Mouse (Mus musculus): Measurements from ENCODE around the gene Tbc1d4. TPM values are rescaled to one million over a fixed set of nuclear protein-coding genes. Genes with fewer than 3 reads are reported as not detected.

Gene Tbc1d4
- polyA plus RNA-seq, 1 experiment from 2014 or later, result 8.7 TPM

- H3K4me1 ChIP-seq (ENCODE audit: control insufficient read depth, insufficient read depth, low read length), result peaks cover 3% of the 10 kb centered on the region; the same call in 1 of the 2 replicates
- no peak overlapping the region for H3K9ac ChIP-seq (ENCODE audit: low read length)
- H3K27ac ChIP-seq (ENCODE audit: low read length), result no peak overlapping the region
- no peaks in the 10 kb centered on the region for H3K9me3 ChIP-seq (replicated peaks; ENCODE audit: control insufficient read depth, low read length)
- H3K4me2 ChIP-seq (ENCODE audit: low read depth, low read length), result no peak overlapping the region
- 59% methylated on average over 5 of the region's 5 CpGs for WGBS
- no peak overlapping the region for H3K4me3 ChIP-seq (replicated peaks; ENCODE audit: low read length)
- no peak for ATAC-seq (ENCODE audit: insufficient read depth, low FRiP score)
- no peaks in the 10 kb centered on the region for H3K36me3 ChIP-seq (ENCODE audit: control insufficient read depth, insufficient read depth, low read length)
- no peaks in the 10 kb centered on the region for H3K27me3 ChIP-seq (ENCODE audit: control insufficient read depth, insufficient read depth, low read length)
Measured at GRCm38 (mm10) chr14:101514557-101514971, 94.4 kb downstream of the Tbc1d4 start.

DNA sequence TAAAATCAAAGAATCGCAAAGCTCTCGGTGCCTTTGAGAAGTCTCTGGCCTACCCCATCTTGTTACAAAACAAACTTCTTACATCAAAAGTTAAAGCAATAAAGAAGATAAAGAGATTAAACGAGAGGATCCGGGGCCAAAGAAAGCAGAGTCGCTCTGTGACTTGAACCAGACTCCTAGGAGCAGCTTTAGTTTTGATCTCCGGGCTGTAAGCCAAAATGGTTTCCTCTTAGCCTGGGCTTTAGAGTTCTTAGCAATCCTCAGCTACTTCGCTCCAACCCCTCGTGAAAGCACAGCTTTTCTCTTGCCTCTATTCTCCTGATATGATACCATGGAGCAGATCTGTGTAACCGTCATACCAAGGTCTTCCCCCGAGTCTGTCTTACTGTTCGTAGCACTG lies 95.8 kb downstream of the Tbc1d4 start:
- WGBS, result 68% methylated on average over 11 of the region's 11 CpGs
- peaks cover 3% of the 10 kb centered on the region; the same call in 1 of the 2 replicates for H3K4me1 ChIP-seq (ENCODE audit: control insufficient read depth, insufficient read depth, low read length)
- no peak overlapping the region for H3K27ac ChIP-seq (ENCODE audit: low read length)
- no peaks in the 10 kb centered on the region for H3K9me3 ChIP-seq (replicated peaks; ENCODE audit: control insufficient read depth, low read length)
- H3K9ac ChIP-seq (ENCODE audit: low read length), result no peak overlapping the region
- no peak overlapping the region for H3K4me2 ChIP-seq (ENCODE audit: low read depth, low read length)
- no peak overlapping the region for H3K4me3 ChIP-seq (replicated peaks; ENCODE audit: low read length)
- ATAC-seq (ENCODE audit: insufficient read depth, low FRiP score), result no peak
- no peaks in the 10 kb centered on the region for H3K36me3 ChIP-seq (ENCODE audit: control insufficient read depth, insufficient read depth, low read length)
- H3K27me3 ChIP-seq (ENCODE audit: control insufficient read depth, insufficient read depth, low read length), result no peaks in the 10 kb centered on the region

DNA sequence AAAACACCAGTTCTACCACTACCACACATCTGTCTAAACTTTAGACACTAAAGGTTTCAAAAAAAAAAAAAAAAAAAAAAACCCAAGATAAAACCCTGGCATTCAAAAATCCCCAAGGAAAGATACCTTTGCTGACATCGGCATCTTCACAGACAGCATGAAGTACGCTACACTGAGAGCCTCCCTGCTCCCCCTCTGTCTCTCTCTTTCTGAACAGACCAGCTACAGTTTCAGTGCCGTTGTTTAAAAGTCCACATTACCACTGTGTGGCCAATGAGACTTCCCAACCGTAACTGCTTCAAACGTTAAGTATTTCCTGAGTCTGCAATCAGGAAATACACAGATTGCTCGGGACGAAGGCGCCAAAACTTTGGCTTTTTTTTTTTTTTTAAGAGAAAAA lies 97.6 kb downstream of the Tbc1d4 start:
- H3K27ac ChIP-seq (ENCODE audit: low read length), result no peak overlapping the region
- H3K36me3 ChIP-seq (ENCODE audit: control insufficient read depth, insufficient read depth, low read length), result no peaks in the 10 kb centered on the region
- H3K9ac ChIP-seq (ENCODE audit: low read length), result no peak overlapping the region
- H3K27me3 ChIP-seq (ENCODE audit: control insufficient read depth, insufficient read depth, low read length), result no peaks in the 10 kb centered on the region
- ATAC-seq (ENCODE audit: insufficient read depth, low FRiP score), result no peak
- no peak overlapping the region for H3K4me2 ChIP-seq (ENCODE audit: low read depth, low read length)
- no peak overlapping the region for H3K4me3 ChIP-seq (replicated peaks; ENCODE audit: low read length)
- H3K4me1 ChIP-seq (ENCODE audit: control insufficient read depth, insufficient read depth, low read length), result peaks cover 3% of the 10 kb centered on the region; the same call in 1 of the 2 replicates
- no peaks in the 10 kb centered on the region for H3K9me3 ChIP-seq (replicated peaks; ENCODE audit: control insufficient read depth, low read length)
- 64% methylated on average over 8 of the region's 8 CpGs for WGBS

DNA sequence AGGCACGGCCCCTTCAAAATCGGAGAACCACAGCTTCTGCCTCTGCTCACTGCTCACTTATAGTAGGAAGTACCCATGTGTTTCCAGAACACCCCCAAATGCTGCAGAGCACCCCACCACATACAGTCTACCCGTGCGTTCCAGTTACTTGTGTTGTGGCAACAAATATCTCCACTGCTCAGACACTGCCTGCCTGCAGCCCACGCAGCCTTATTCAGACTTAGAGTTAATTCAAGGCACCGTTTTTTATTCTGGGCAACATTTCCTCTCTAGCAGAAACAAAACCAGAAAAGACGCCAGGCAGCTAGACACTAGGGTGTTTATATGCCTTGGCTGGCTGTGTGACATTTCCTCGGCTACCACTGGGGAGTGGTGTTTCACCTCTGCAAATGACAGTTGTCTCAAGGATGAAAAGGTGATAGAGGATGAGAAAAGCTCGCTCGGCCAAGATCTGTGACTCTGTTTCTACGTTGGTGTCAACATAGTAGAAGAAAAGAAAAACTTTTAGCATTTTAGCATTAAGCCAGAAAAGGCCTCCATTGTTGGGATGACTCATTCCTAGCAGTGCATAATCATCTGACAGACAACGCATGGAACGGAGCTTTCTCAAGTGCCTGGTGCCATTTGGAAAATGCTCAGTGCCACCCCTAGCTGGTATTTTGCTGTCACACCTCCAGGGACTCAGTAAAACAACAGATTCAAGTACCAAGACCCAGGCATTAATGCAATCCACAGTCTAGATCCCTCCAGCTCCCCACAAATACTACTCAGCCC lies 98.3 kb downstream of the Tbc1d4 start:
- no peak overlapping the region for H3K27ac ChIP-seq (ENCODE audit: low read length)
- no peaks in the 10 kb centered on the region for H3K36me3 ChIP-seq (ENCODE audit: control insufficient read depth, insufficient read depth, low read length)
- H3K4me3 ChIP-seq (replicated peaks; ENCODE audit: low read length), result no peak overlapping the region
- no peak for ATAC-seq (ENCODE audit: insufficient read depth, low FRiP score)
- no peaks in the 10 kb centered on the region for H3K9me3 ChIP-seq (replicated peaks; ENCODE audit: control insufficient read depth, low read length)
- 70% methylated on average over 13 of the region's 13 CpGs for WGBS
- no peak overlapping the region for H3K9ac ChIP-seq (ENCODE audit: low read length)
- no peak overlapping the region for H3K4me2 ChIP-seq (ENCODE audit: low read depth, low read length)
- H3K27me3 ChIP-seq (ENCODE audit: control insufficient read depth, insufficient read depth, low read length), result no peaks in the 10 kb centered on the region
- peaks cover 3% of the 10 kb centered on the region; the same call in 1 of the 2 replicates for H3K4me1 ChIP-seq (ENCODE audit: control insufficient read depth, insufficient read depth, low read length)

DNA sequence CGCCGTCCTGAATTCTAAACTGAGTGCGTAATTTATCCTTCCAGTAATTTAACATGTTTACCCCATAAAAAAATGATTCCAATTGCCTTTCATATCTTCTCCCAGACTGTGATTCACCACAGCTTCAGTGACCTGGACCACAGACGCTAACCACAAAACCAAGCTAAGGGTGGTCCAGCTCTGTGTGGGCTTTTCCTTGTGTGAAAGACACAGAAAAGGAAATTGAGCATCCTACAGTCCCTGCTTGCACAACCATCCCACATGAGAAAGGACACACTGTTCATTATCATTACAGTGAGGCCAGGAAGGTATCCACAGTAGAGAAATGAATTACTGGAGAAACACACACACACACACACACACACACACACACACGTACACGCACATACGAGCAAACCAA lies 99.2 kb downstream of the Tbc1d4 start:
- no peak overlapping the region for H3K4me3 ChIP-seq (replicated peaks; ENCODE audit: low read length)
- no peaks in the 10 kb centered on the region for H3K9me3 ChIP-seq (replicated peaks; ENCODE audit: control insufficient read depth, low read length)
- WGBS, result 71% methylated on average over 7 of the region's 7 CpGs
- ATAC-seq (ENCODE audit: insufficient read depth, low FRiP score), result 0 out of 2 replicates have a peak, but pooled peaks have one; percentile 10
- peaks cover 3% of the 10 kb centered on the region; the same call in 1 of the 2 replicates for H3K4me1 ChIP-seq (ENCODE audit: control insufficient read depth, insufficient read depth, low read length)
- H3K27ac ChIP-seq (ENCODE audit: low read length), result 0 out of 2 replicates have a peak overlapping the region, but pooled peaks have one; percentile 11
- no peaks in the 10 kb centered on the region for H3K36me3 ChIP-seq (ENCODE audit: control insufficient read depth, insufficient read depth, low read length)
- no peak overlapping the region for H3K9ac ChIP-seq (ENCODE audit: low read length)
- no peaks in the 10 kb centered on the region for H3K27me3 ChIP-seq (ENCODE audit: control insufficient read depth, insufficient read depth, low read length)
- no peak overlapping the region for H3K4me2 ChIP-seq (ENCODE audit: low read depth, low read length)

- H3K27ac ChIP-seq (ENCODE audit: low read length), result no peak overlapping the region
- H3K9me3 ChIP-seq (replicated peaks; ENCODE audit: control insufficient read depth, low read length), result no peaks in the 10 kb centered on the region
- peaks cover 3% of the 10 kb centered on the region; the same call in 1 of the 2 replicates for H3K4me1 ChIP-seq (ENCODE audit: control insufficient read depth, insufficient read depth, low read length)
- no peak overlapping the region for H3K9ac ChIP-seq (ENCODE audit: low read length)
- H3K4me2 ChIP-seq (ENCODE audit: low read depth, low read length), result no peak overlapping the region
- H3K27me3 ChIP-seq (ENCODE audit: control insufficient read depth, insufficient read depth, low read length), result no peaks in the 10 kb centered on the region
- WGBS, result 73% methylated on average over 7 of the region's 7 CpGs
- no peak for ATAC-seq (ENCODE audit: insufficient read depth, low FRiP score)
- H3K36me3 ChIP-seq (ENCODE audit: control insufficient read depth, insufficient read depth, low read length), result no peaks in the 10 kb centered on the region
- H3K4me3 ChIP-seq (replicated peaks; ENCODE audit: low read length), result no peak overlapping the region
Measured at GRCm38 (mm10) chr14:101507956-101508355, 101.0 kb downstream of the Tbc1d4 start.

- H3K4me3 ChIP-seq (replicated peaks; ENCODE audit: low read length), result no peak overlapping the region
- H3K4me2 ChIP-seq (ENCODE audit: low read depth, low read length), result no peak overlapping the region
- H3K27me3 ChIP-seq (ENCODE audit: control insufficient read depth, insufficient read depth, low read length), result no peaks in the 10 kb centered on the region
- H3K27ac ChIP-seq (ENCODE audit: low read length), result no peak overlapping the region
- no peak overlapping the region for H3K9ac ChIP-seq (ENCODE audit: low read length)
- peaks cover 3% of the 10 kb centered on the region; the same call in 1 of the 2 replicates for H3K4me1 ChIP-seq (ENCODE audit: control insufficient read depth, insufficient read depth, low read length)
- H3K9me3 ChIP-seq (replicated peaks; ENCODE audit: control insufficient read depth, low read length), result no peaks in the 10 kb centered on the region
- 84% methylated on average over 17 of the region's 17 CpGs for WGBS
- H3K36me3 ChIP-seq (ENCODE audit: control insufficient read depth, insufficient read depth, low read length), result no peaks in the 10 kb centered on the region
- ATAC-seq (ENCODE audit: insufficient read depth, low FRiP score), result no peak
Measured at GRCm38 (mm10) chr14:101507146-101507545, 101.8 kb downstream of the Tbc1d4 start.

GRCm38 (mm10) chr14:101505805-101506204 lies 103.2 kb downstream of the Tbc1d4 start:
- no peak overlapping the region for H3K9ac ChIP-seq (ENCODE audit: low read length)
- H3K9me3 ChIP-seq (replicated peaks; ENCODE audit: control insufficient read depth, low read length), result no peaks in the 10 kb centered on the region
- no peaks in the 10 kb centered on the region for H3K36me3 ChIP-seq (ENCODE audit: control insufficient read depth, insufficient read depth, low read length)
- no peak overlapping the region for H3K4me2 ChIP-seq (ENCODE audit: low read depth, low read length)
- no peak overlapping the region for H3K27ac ChIP-seq (ENCODE audit: low read length)
- H3K4me3 ChIP-seq (replicated peaks; ENCODE audit: low read length), result no peak overlapping the region
- no peak for ATAC-seq (ENCODE audit: insufficient read depth, low FRiP score)
- 0 out of 2 replicates have a peak, but pooled peaks cover under 1% of the 10 kb centered on the region for H3K4me1 ChIP-seq (ENCODE audit: control insufficient read depth, insufficient read depth, low read length)
- H3K27me3 ChIP-seq (ENCODE audit: control insufficient read depth, insufficient read depth, low read length), result no peaks in the 10 kb centered on the region

GRCm38 (mm10) chr14:101504473-101505200 lies 104.4 kb downstream of the Tbc1d4 start:
- Histone ChIP-seq H3K4me1 (ENCODE audit: control insufficient read depth, insufficient read depth, low read length) (no peaks in the 10 kb centered on the region), H3K36me3 (ENCODE audit: control insufficient read depth, insufficient read depth, low read length) (no peaks in the 10 kb centered on the region), H3K27me3 (ENCODE audit: control insufficient read depth, insufficient read depth, low read length) (no peaks in the 10 kb centered on the region), H3K4me3 (replicated peaks; ENCODE audit: low read length) (no peak overlapping the region), H3K4me2 (ENCODE audit: low read depth, low read length) (no peak overlapping the region), H3K27ac (ENCODE audit: low read length) (no peak overlapping the region), H3K9me3 (replicated peaks; ENCODE audit: control insufficient read depth, low read length) (no peaks in the 10 kb centered on the region), H3K9ac (ENCODE audit: low read length) (no peak overlapping the region)
- ATAC-seq (ENCODE audit: insufficient read depth, low FRiP score), result no peak
- 85% methylated on average over 13 of the region's 13 CpGs for WGBS
